Mouse (Mus musculus): ENCODE results near the gene Manba.
A peak's percentile ranks its signal among the peaks of the same experiment; 100 is the strongest.
"Not testable (repeated sequence)": the region's sequence is repeated elsewhere in the genome, so short reads cannot be mapped to it uniquely, and the experiment has no call there.

The Manba gene

DNA sequence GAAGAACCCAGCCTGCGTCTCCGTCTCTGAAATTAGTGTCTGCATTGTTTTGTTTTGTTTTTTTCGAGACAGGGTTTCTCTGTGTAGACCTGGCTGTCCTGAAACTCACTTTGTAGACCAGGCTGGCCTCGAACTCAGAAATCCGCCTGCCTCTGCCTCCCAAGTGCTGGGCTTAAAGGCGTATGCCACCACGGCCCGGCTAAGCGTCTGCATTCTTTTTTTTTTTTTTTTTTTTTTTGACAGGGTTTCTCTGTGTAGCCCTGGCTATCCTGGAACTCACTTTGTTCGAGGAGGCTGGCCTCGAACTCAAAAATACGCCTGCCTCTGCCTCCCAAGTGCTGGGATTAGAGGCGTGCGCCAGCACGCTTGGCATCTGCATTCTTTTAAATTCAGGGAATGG is 761 bp upstream of the Manba start:
- ATAC-seq (ENCODE audit: insufficient number of reproducible peaks, low FRiP score, low TSS enrichment): not testable (repeated sequence)

DNA sequence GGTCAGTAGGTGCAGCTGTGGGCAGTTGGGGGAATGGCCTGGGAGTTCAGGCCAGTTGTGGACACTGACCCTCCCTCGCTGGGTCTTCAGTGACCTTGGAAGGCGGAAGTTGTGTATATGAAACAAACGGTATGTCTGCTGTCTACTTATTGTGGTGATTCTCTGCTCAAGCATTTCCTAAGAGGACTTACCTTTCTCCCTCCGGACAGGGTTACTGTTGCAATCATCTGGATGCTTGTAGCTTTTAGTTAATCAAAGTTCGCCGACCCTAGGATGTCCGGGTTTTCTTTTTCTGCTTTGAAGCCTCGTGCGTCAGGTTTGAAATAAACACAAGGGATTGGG is 460 bp downstream of the Manba start:
- 0 out of 2 replicates have a peak, but pooled peaks have one; percentile 3 for ATAC-seq (ENCODE audit: insufficient number of reproducible peaks, low FRiP score, low TSS enrichment)

DNA sequence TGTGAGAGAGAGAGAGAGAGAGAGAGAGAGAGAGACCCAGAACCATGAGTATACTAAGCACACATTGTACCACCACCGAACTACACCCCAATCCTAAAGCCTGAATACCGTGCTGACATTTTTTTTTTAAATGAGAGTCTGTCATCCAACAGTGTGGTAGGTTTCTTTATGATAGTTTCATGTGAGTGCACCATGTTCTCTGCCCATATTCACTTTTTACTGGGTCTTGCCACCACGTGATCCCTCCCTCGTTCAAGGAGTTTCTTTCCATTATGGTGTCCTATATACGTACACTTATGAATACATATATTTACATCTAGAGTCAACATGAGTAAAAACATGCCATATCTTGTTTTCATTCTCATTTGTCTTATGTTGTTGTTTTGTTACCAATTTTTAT is 940 bp downstream of the Manba start:
- ATAC-seq (ENCODE audit: insufficient number of reproducible peaks, low FRiP score, low TSS enrichment): no peak

DNA sequence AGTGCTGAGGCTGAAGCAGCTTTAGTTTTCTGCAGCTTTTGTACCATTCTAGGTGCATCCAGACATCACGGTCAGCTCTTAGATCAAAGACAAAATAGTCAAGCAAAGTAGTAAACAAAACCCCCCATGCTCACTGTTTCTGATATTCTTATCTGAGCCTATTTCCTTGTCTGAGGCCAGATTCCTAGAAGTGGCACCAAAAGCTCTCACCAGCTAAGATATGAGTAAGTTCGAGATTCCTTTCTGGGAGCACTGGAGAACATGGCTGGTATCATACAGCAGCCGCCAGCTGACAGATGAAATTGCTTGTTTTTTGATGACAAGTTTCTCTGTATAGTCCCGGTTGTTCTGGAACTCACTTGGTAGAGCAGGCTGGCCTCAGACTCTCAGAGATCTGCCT is 2.4 kb downstream of the Manba start:
- ATAC-seq (ENCODE audit: insufficient number of reproducible peaks, low FRiP score, low TSS enrichment): no peak

DNA sequence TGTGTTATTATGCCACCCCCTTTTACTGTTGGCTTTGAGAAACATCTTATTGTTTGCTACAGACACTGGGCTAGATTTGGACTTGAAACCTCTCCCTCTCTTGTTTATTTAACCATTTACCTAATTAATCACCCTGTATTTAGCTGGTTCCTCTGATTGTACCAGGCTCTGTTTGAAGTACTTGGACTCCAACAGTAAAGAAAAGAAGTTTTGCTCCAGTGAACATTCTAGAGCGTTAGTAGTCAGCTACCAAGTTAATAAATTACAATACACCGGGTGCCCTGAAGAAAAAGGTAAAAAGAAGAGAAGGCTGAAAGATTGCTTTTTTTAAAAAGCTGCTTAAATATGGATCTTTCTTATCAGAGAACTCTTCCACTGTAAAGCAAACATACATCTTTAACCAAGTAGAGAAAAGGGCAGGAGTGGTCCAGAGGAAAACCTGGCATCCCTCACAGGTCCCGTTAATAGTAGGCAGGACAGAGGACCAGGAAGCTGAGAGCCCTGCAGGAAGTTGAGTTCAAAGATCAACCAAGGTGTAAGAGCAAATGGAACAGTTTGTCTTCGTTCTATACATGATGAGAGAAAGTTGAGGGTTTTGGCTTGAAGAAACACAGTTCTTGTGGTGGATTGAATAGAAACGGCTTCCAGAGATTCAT is 4.6 kb downstream of the Manba start:
- no peak for ATAC-seq (ENCODE audit: insufficient number of reproducible peaks, low FRiP score, low TSS enrichment)

DNA sequence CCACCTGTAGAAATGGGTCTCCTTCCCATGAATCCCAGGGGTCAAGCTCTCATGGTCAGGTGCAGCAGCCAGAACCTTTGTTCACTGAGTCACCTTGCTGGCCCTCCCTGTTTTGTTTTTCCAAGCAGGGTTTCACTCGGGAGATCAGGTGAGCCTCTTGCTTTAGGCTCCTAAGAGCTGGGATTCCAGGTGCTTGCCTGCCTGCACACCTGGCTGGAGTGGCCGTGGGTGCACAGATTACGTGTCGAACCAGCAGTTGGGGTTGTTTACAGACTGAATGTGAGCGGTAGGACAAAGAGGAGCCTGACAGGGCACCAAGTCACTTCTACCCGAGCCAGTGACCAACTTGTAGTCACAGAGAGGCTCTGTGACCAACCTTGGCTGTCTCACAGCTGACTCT is 5.7 kb downstream of the Manba start:
- no peak for ATAC-seq (ENCODE audit: insufficient number of reproducible peaks, low FRiP score, low TSS enrichment)

DNA sequence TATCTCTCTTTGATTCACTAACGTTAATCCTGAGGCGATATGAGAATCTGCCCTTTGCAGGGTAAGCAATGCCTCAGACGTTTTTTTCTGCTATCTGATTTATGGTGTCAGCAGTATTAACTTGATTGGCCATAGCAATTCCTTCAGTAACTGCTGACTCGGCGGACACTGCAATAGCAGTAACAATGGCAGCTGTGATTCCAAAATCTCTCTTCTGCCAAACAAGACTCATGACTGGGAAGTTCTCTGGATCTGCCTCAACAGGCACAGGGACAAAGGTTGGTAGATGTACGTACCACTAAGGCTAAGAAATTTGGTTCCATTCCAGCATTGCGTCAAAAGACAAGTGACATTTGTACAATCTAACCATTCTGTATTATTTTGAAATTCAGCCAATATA is 7.9 kb downstream of the Manba start:
- not testable (repeated sequence) for ATAC-seq (ENCODE audit: insufficient number of reproducible peaks, low FRiP score, low TSS enrichment)

DNA sequence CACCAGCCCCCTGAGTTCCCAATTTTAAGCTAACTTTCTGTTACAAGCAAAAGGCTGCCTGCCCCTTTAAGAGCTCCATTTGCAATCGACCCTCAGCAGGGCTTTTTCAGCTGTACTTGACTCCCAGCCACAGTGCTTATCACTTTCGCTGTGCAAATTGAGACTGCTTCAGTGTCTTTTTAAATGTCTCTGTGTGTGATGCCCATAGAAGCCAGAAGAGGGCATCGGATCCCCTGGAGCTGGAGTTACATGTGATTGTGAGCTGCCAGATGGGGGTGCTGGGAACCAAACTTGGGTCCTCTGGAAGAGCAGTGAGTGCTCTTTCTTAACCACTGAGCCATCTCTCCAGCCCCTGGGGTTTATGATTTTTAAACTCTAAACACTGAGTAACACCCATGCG is 12.5 kb downstream of the Manba start:
- not testable (repeated sequence) for ATAC-seq (ENCODE audit: insufficient number of reproducible peaks, low FRiP score, low TSS enrichment)

DNA sequence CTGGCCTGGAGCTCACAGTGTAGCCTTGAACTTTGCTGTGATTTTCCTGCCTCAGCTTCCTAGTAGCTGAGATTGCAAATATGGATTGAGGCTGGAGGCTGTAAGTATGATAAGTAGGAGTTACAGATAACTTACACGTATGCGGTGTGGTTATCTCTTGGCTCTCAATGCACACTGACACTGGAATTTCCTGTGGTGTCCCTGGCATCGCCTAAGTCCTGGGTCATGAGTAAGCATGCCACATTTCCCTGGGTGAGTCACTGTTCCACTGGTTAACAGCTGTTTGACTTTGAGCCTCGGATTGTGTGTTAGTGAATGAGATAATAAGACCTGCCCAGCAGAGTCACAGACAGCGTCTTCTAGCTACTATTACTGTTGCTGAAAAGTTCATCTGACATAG is 13.5 kb downstream of the Manba start:
- no peak for ATAC-seq (ENCODE audit: insufficient number of reproducible peaks, low FRiP score, low TSS enrichment)

DNA sequence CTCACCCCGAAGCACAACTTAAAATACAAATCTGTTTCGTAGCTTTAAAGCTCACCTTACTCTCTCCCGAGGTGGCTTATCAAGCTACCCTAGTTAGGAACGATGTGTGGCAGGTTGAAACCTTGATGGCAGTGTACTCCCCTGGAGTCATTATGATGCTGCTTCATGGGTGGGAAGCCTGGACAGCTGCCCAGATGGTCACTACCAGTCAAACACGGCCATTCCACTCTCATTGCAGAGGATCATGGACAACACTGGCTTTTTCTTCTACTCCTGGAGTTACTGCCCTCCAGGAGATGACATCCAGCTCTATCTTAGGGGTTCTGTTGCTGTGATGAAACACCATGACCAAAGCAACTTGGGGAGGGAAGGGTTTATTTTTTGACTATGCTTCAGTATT is 17.7 kb downstream of the Manba start:
- ATAC-seq (ENCODE audit: insufficient number of reproducible peaks, low FRiP score, low TSS enrichment): no peak

DNA sequence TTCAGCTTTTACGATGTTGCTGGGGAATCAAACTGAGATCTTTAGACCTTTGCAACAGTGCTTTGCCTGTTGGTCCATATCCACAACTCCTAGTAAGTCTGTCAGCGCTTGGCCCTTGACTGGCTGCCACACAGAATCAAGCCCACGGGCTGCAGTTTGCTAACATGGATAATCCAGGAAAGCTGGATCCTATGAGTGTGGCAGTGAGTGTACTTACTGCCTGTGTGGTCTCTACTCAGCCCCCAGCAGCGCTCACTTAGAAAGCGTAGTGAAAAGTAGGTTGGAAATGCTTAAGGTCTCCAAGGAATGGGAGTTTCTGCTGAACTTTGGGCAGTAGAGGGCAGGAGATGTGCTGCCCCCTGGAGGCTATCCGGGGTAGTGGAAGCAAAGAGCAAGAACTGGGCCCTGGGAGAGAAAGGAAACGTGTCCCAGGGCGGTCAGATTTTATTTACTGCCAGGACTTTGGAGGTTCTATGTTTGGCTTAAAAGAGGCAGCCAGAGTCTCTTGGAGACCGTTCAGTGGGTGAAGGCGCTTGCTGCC is 20.0 kb downstream of the Manba start:
- 0 out of 2 replicates have a peak, but pooled peaks have one; percentile 47 for ATAC-seq (ENCODE audit: insufficient number of reproducible peaks, low FRiP score, low TSS enrichment)

DNA sequence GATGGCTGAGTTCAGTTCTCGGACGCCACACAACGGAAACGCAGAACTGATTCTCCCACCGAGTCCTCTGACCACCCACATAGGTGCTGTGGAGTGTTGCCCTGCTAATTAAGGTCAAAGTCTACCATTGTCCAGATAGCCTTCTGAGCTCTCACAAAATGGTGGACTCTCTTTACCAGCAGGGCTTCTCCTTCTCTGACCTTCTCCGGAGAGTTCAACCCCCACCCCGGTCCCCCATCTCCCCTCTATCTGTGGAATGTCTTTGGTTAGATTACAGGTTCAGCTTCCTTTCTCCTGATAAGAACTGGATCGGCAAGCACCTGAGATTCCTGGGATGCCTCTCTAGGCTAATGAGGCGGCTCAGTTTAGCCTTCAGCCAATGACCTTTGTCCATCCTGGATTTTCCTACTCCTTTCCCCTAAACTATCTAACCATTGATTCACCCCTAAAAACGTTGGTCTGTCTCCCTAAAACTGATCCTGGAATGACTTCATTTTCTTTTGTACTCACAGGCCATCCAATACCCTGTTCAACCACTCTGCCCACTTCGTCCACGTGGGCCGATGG is 20.6 kb downstream of the Manba start:
- no peak for ATAC-seq (ENCODE audit: insufficient number of reproducible peaks, low FRiP score, low TSS enrichment)

DNA sequence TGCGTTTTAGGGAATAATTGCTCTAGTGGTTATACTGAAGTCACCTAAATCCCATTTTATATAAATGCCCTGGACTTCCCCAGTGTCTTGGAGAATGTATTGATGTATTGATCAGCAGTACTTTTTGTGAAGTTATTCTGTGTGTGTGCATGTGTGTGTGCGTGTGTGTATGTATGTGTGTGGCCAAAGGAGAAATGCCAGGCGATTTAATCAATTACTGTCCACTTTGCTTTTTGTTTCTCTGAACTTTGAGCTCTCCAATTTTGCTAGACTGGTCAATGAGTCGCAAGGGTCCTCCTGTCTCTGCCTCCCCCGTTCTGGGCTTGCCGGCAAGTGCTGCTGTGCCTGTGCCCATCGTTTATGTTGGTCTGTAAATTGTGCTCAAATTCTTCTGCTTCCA is 22.1 kb downstream of the Manba start:
- no peak for ATAC-seq (ENCODE audit: insufficient number of reproducible peaks, low FRiP score, low TSS enrichment)

DNA sequence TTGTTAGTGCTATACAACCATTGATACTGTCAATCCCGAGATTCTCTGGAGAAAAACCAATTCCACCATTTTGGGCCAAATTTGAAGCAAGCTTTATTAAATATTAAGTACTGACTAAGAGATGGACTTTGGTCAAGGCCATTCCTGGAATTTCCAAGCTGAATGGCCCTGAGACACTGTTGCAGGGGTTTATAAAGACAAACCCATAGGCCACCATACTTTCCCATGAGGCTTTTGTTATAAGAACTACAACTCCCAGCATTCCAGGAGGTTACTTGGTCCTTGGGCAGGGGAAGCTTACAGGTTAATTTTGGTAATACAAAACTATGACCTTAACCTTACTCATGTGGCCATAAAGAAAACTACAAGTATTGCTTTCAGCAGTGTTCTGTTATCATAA is 22.8 kb downstream of the Manba start:
- ATAC-seq (ENCODE audit: insufficient number of reproducible peaks, low FRiP score, low TSS enrichment): no peak

DNA sequence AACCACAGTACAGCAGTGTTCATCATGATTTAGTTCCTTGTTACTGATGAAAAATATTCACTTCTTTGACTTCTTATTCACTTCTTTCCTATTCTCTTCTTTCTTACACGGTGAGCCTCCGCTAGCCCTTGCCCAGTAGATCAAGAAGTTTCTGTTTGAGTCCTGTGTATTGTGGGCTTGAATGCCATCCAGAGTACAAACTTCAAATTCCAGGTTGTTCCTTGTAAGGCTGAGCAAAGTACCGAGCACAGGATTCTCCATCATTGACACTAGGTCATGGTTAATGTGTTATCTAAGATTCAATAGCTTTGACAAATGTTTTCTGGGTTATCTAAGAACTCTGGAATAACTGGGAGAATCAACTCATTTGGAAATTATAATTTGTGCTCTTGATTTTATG is 25.0 kb downstream of the Manba start:
- no peak for ATAC-seq (ENCODE audit: insufficient number of reproducible peaks, low FRiP score, low TSS enrichment)

DNA sequence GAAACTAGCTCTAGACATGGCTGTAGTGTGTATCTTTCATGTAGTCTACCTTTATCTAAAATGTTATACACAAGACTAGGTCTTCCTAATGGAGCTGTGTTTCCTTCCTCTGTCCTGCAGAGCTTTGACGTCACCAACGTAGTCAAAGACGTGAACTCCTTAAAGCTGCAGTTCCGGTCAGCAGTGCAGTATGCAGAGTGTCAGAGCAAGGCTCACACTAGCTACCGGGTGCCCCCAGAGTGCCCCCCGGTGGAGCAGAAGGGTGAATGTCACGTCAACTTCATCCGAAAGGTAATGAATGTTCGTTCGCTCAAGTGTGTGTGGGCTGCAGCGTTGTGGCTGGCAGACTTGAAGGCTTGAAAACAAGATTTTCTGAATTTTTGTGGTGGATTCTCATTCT is 26.3 kb downstream of the Manba start:
- ATAC-seq (ENCODE audit: insufficient number of reproducible peaks, low FRiP score, low TSS enrichment): no peak

DNA sequence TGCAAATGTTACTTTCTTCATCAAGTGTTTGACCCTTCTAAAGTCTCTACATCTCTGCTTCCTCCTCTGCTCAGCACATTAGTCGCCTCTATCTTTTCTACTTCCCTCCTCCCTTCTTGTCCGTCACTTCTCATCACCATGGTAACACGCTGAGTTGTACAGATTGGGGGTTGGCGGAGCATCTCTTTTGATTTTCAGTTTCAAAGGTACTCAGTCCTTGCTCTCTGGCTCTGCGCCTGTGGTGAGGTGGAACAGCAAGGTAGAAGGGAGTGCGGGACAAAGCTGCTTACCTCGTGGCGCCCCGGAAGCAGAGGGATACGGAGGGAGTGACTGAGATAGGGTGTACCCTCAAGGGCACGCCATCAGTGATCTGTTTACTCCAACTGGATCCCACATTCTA is 27.9 kb downstream of the Manba start:
- no peak for ATAC-seq (ENCODE audit: insufficient number of reproducible peaks, low FRiP score, low TSS enrichment)

DNA sequence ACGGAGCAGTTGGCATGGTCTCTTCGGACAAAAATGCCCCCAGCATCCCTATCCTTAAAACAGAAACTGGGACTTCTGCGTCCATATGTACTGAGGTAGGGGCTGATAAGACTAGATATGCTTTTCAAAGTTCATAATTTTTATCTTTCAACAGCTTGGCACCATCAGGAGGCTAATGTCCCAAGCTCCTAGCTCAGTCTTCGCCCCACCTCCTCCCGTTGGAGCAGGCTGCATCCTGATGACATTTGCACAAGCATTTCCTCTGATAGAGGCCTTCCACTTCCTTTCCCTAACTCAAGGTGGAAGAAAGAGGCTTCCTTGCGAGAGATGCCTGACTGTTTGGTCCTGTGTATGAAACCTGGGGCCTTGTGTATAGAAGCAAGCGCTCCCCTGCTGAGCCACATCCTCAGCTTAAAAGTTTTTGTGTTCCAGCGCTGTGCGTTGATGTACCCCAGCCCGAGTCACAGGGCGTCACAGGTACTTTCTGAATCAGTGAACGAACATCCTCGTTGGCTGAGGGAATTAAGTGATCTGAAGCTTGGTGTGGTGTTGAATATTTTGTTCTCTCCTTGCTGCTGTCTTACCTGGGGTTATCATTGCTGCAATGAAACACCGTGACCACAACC is 28.5 kb downstream of the Manba start:
- no peak for ATAC-seq (ENCODE audit: insufficient number of reproducible peaks, low FRiP score, low TSS enrichment)

DNA sequence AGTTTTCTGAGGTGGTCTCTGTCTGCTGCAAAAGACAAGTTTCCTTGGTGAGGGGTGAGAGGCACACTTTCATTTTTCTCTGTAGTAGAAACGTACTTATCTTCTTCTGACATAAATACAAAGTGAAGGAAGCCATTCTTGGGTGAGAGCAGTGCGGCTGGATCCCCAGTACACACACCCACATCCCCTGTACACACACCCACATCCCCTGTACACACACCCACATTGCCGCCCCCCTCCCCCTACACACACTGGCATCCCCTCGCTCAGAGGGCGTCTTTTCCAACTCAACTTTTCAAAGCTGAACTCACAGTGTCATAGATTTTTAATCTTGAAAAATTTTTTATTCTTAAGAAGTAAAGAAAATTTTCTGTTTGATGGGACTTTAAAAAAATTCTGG is 29.8 kb downstream of the Manba start:
- no peak for ATAC-seq (ENCODE audit: insufficient number of reproducible peaks, low FRiP score, low TSS enrichment)

DNA sequence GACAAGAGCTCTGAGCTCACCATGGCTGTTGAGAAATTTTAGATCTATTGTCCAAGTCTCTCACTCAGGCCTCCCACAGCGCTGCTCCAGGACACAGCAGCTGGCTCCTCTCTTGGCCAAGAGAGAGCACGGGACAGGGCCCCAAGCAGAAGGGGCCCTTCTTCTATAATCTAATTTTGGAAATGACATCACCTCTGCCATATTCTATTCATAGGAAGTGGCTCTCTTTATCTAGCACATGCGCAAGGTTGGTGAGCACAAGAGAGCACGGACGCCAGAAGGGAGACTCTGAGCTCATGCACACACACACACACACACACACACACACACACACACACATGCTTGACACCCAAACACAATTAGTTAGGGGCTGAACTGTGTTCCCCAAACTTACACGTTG is 31.5 kb downstream of the Manba start:
- ATAC-seq (ENCODE audit: insufficient number of reproducible peaks, low FRiP score, low TSS enrichment): peak; percentile 87

DNA sequence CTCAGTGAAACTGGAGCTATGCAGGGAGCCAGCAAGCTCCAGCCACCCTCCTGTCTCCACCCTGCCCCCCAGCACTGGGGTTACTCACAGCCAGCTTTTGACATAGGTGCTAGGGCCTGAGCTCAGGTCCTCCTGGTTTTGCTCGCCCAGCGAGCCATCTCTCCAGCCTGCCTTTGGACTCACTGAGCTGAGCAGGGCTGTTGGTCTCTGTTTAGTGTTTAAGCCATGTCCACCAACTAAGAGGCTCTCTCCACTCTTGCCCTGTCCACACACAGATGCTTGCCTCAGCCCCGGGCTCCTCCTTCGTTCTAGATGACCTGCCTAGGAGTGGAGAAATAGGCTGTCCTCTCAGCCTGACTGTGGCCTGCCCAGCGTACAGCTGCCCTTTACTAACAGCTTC is 33.5 kb downstream of the Manba start:
- ATAC-seq (ENCODE audit: insufficient number of reproducible peaks, low FRiP score, low TSS enrichment): no peak

DNA sequence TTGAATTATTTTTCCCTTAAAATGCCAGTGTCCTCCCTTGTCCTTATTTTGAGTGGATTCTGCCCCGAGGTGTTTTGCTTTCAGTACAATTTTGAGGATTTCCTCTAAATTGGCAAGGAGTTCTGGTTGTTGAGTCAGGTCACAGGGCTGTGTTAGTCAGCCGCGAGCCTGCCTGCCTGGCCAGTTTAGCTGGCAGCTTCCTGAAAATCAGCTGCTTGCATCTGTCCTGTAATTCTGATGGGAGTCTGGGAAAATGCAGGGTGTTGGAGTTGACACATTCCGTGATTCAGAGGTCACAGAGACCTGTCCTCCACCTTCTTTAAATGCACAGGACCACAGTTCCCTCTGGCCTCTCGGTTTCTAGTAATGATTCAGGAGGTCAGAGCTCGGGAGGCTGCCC is 34.2 kb downstream of the Manba start:
- ATAC-seq (ENCODE audit: insufficient number of reproducible peaks, low FRiP score, low TSS enrichment): no peak
